ENCODE assay signal across 11 mouse cellular contexts in the genomic region with DNA sequence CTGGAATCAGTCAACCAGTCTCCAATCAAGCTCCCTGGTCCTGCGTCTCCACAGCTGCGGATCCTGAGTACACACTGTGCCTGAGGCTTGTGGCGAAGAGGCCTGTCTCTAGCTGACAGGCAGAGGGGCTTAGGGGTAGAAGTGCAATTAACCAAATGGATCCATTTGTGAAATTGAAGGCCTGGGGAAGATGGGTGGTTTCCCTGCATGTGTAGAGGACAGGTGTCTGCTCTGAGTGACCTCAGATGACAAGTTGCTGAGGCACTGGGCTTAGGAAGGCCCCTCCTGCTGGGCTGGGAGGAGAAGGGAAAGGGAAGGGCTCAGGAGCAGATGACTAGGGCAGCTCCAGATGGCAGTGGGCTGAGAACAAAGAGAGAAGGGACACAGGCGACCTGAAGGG.
DNase-seq lines count a peak whose midpoint lies in the region; ATAC-seq and TF ChIP-seq lines count a peak whose summit lies in the region.
"Had no signal": no experiment of that assay in that cellular context is flagged by ENCODE, and none has a peak within 500 bp of the region (broad histone marks: within the 10 kb centered on the region; RNA-seq: fewer than 3 reads in every experiment).

No protein-coding gene starts in this region.

- H3K36me3 ChIP-seq in forebrain, embryonic 10.5 days (replicated peaks) = no peaks in the 10 kb centered on the region
- H3K36me3 ChIP-seq in hindbrain, postnatal 0 days (ENCODE audit: insufficient read depth, low read length) = no peaks in the 10 kb centered on the region

- H3K27me3 ChIP-seq in forebrain, embryonic 10.5 days (ENCODE audit: poor library complexity, severe bottlenecking) = no peaks in the 10 kb centered on the region
- no peaks in the 10 kb centered on the region for H3K27me3 ChIP-seq in hindbrain, postnatal 0 days (ENCODE audit: insufficient read depth, low read length)

- 34% methylated on average over 4 of the region's 4 CpGs for WGBS in forebrain, embryonic 10.5 days
- WGBS in hindbrain, postnatal 0 days = 33% methylated on average over 4 of the region's 4 CpGs

- peak; percentile 52 for DNase-seq in embryo, embryonic 10 days (ENCODE audit: low spot score)
- DNase-seq in embryo, embryonic 9.5 days (ENCODE audit: extremely low spot score) = no peak
- no peak for DNase-seq in forebrain, embryonic 10.5 days (ENCODE audit: extremely low spot score, low spot score)
- no peak for DNase-seq in hindbrain, postnatal 0 days (ENCODE audit: low spot score)
- DNase-seq in retina, embryonic 14.5 days (ENCODE audit: low spot score) = peak; percentile 69
- no peak for DNase-seq in lung, postnatal 14 days
- no peak for DNase-seq in thymus, postnatal 25 days
- DNase-seq: heart, adult 18-20 months; liver had no signal

- H3K27ac ChIP-seq in forebrain, embryonic 10.5 days = peak overlapping the region; percentile 65
- peak overlapping the region; percentile 68 for H3K27ac ChIP-seq in hindbrain, postnatal 0 days
- H3K27ac ChIP-seq: macrophage had no signal

- ATAC-seq in hindbrain, postnatal 0 days = peak; percentile 22; the same call in 1 of the 2 replicates
- no peak for ATAC-seq in monocyte, adult 5-6 weeks (replicated peaks; ENCODE audit: insufficient number of reproducible peaks, low FRiP score, low TSS enrichment, poor library complexity, severe bottlenecking)

- H3K9ac ChIP-seq in hindbrain, postnatal 0 days (replicated peaks; ENCODE audit: low read length) = no peak overlapping the region

- H3K4me3 ChIP-seq in forebrain, embryonic 10.5 days = no peak overlapping the region
- H3K4me3 ChIP-seq in hindbrain, postnatal 0 days (ENCODE audit: low read length) = no peak overlapping the region

- H3K4me1 ChIP-seq in forebrain, embryonic 10.5 days = peaks cover 26% of the 10 kb centered on the region
- H3K4me1 ChIP-seq in hindbrain, postnatal 0 days (ENCODE audit: insufficient read depth, low read length) = 0 out of 2 replicates have a peak, but pooled peaks cover 22% of the 10 kb centered on the region

- TF ChIP-seq CTCF in hindbrain, postnatal 0 days (IDR thresholded peaks at IDR 0.05; ENCODE audit: low read depth) = no peak

- no peak overlapping the region for H3K4me2 ChIP-seq in hindbrain, postnatal 0 days (ENCODE audit: low read depth, low read length)

- H3K9me3 ChIP-seq in forebrain, embryonic 10.5 days = no peaks in the 10 kb centered on the region
- H3K9me3 ChIP-seq in hindbrain, postnatal 0 days (ENCODE audit: low read length) = no peaks in the 10 kb centered on the region

Comparison
In these comparisons a context has a peak if more than half of its experiments do, and no peak if none do; other contexts are left out.
1. DNase-seq: peak in embryo, embryonic 10 days (single experiment) and retina, embryonic 14.5 days (single experiment); none in embryo, embryonic 9.5 days (single experiment), forebrain, embryonic 10.5 days (single experiment), hindbrain, postnatal 0 days (single experiment), lung, postnatal 14 days (single experiment) and thymus, postnatal 25 days (single experiment).